Mouse (Mus musculus): ENCODE measurements around the gene Grifin.

Gene Grifin

DNA sequence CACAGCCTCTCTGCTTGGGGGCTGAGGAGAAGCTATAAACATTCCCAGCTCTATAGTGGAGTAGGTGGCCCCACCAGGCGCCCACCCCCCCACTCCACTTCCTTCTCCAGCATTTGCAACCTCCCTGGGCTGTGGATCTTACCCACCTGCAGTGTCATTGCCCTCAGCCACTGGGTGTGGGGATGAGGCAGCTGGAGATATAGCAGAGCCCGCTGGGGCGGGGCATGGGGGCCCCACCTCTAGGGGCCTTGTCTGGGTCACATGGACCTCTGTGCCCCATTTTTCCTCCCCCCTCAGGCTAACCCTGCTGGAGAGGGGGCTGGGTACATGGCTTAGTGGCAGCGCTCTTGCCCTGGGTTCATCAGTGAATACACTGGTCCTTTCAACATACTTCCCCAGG lies at the start of gene Grifin:
Gene Grifin, minus strand, starts transcription at position 176 of the 400 bp plus-strand sequence.
- no peak for DNase-seq

- no peak for DNase-seq
Measured at GRCm38 (mm10) chr5:140614141-140614540, 49.3 kb upstream of the Grifin start.

DNA sequence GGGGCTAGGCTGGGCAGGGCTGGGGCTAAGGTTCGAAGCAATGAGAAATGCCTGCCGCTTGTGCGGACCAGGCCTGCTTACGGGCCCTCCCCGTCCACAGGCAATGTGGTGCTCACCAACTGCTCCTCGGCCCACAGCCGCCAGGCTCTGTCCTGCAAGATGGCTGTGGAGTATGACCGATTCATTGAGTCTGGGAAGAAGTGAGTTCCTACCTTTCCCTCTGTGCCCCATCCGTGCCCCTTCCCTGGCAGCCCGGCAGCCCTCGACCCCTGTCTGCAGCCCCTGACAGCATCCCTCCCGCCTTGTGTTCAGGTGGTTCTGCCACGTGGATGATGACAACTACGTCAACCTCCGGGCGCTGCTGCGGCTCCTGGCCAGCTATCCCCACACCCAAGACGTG lies 47.3 kb upstream of the Grifin start:
- no peak for DNase-seq

GRCm38 (mm10) chr5:140611611-140612185 lies 46.8 kb upstream of the Grifin start:
- DNase-seq = no peak

DNA sequence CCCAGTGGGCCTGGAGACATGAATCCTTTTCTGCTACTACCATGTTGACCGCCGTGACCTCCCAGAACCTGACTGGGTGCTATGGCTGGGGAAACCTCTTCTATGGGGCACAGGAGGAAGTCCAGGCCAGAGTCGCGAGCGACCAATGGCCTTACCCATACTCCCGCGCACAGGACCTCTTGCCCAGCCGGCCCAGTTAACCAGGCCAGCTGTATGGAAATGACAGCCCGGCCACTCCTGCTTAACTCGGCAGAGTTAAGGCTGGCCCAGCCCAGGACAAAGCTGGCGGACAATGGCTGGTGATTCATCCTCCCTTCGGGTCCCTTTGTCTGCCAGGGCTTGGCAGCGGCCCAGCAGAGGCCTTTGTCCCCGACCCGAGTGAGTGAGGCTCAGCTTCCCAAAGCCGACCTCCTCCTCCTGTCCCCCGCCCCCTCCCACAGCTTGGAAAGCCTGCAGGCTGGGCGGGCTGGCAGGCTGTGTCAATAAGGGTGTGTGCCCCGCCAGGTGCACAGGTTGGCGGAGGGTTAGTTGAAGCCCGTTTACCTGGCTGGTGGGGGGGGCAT lies 46.2 kb upstream of the Grifin start:
- DNase-seq = peak; percentile 47

DNA sequence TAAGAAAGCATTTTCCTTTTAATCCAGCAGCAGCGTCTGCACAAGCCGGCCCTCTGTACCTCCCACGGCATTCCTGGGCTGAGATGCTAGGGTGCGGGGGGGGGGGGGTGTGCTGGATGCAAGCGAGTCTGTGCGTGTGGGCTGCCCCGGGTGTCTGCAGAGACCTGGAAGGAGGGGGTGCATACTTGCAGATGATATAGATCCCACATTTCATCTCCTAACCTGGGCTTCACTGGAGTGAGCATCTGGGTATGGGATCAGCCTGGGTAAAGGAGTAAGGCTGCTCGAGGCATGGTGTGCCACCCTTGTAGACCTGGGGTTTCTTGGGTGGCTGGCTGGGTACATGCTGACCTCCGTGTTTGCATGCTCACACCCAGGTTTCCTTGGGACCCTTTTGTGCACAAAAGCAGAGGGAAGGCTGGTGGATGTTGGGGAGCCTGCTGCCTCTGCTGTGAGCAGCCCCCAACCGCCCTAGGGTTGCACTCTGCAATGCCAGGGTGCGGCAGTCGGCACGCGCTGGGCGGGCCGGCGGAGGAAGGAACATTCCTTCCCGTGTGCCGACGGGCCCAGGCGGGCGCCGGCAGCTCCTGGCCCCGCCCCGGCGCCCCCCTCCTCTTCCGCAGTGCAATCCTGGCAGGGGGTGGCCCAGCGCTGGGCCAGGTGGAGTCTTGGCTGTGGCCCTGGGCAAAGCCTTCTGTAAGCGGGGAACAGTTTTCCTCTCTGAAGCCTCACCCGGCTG lies 45.6 kb upstream of the Grifin start:
- DNase-seq = no peak

DNA sequence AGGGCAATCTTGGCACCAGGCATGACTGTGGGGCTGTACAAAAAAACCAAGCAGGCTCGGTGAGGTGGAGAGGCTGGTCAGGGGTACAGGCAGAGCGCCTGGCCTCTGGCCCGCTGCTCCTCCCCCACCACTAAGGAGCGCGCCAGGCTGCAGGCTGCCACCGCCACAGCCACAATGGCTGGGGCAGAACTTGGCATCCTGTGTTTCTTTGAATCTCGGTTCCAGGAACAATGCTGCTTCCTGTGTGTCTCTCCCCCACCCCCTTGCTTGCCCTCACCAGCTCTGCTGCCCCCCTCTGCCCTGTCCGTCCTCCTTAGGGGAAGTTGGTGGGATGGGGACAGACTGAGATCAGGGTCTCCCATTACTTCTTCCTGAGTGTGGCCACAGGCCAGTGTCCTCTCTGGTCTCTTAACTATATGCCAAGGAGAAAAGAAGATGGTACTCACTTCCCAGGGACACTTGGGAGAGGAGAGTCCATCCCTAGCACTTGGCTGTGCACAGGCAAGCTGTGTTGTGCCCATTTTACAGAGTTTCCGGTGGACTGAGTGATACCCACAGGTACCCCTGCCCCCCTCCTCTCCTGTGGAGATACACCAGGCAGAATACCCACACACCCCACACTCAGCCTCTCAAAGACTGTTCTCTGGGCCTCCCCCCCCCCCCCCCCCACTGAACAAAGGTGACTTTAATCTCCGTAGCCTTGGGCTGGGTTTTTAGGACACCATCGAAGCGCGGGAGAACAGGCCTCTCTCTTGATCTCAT lies 44.8 kb upstream of the Grifin start:
- no peak for DNase-seq

DNA sequence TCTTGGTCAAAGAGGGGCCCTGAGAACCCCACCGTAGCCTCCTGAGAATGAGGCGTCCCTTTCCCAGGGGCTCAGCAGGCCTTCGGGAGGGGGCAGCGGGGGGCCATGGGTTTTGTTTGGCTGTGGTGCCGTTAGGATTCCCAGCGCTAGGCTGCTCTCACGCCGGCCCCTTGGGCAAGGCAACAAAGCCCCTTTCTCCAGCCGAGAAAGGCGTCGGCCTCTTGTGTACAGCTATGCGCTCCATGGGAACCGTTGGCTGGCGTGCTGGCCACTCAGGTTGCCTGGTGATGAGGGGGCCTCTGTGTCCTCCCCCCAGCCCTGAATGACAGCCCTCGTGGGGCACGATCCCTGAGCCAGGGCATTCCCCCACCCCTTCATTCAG lies 43.8 kb upstream of the Grifin start:
- DNase-seq = peak; percentile 39

GRCm38 (mm10) chr5:140607836-140608633 lies 43.2 kb upstream of the Grifin start:
- no peak for DNase-seq

DNA sequence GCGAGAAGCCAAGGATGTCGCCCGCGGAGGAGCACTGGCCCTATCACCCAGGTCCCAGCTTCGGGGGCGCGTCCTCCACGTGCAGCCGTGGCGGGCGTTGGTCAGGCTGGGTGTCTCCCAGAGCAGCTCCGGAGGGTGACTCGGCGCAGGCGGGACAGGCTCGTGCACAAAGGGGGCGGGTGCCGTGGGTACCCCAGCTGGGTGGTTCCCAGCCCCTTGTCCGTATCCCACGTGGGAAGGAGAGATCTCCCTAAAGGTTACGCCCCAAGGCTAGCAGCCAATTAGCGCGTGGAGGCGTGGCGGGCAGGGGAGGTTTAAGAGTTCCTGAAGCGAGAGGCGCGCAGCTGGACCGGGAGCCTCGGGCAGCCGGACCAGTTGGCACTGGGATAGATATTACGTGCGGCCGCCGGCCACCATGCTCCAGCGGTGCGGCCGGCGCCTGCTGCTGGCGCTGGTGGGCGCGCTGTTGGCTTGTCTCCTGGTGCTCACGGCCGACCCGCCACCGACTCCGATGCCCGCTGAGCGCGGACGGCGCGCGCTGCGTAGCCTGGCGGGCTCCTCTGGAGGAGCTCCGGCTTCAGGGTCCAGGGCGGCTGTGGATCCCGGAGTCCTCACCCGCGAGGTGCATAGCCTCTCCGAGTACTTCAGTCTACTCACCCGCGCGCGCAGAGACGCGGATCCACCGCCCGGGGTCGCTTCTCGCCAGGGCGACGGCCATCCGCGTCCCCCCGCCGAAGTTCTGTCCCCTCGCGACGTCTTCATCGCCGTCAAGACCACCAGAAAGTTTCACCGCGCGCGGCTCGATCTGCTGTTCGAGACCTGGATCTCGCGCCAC lies 42.3 kb upstream of the Grifin start, which contains the start of gene Lfng:
Gene Lfng, plus strand, starts transcription at position 320 of the 835 bp plus-strand sequence.
- DNase-seq = peak; percentile 53

- DNase-seq = no peak
Measured at GRCm38 (mm10) chr5:140606386-140606785, 41.5 kb upstream of the Grifin start.

DNA sequence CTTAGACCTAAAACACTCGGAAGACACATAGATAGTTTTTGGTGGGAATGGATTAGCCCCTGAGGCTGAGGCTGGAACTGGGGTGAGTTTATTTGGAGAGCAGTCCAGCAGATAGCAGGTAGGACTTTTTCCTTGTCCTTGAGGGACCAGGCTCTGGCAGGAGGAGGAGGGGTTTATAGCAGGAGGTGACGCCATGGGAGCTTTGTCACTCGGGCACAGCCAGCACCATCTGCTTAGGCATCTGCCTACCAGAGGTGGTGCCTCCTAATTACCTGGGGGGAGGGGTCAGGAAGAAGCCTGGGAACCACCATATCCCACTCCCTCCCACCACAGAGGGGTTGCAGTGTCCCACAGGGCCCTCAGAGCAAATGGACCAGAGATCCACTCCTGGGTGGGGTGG lies 40.4 kb upstream of the Grifin start:
- DNase-seq = no peak

DNA sequence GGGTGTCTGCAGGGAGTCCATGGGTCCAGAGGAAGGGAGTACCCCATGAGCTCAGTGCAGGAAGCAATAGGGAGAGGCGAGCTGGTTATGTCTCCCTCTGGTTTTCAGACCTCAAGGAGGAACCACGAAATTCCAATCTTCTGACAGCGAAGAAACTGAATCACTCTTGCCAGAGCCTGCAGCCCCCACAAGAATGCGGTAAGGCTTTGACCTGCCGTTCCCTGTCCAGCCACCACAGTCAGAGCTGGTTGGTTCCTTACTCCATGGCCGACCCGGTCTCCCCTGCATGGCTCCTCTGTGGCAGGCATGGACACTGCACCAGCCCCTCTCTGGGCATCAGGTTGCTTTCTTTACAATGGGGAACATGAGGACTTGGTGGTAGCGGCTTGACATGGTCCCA lies 39.5 kb upstream of the Grifin start:
- DNase-seq = no peak

GRCm38 (mm10) chr5:140602540-140602939 lies 37.7 kb upstream of the Grifin start:
- DNase-seq = no peak

GRCm38 (mm10) chr5:140601712-140602111 lies 36.8 kb upstream of the Grifin start:
- DNase-seq = no peak

GRCm38 (mm10) chr5:140599939-140600338 lies 35.1 kb upstream of the Grifin start:
- DNase-seq = no peak

- DNase-seq = no peak
Measured at GRCm38 (mm10) chr5:140597787-140598186, 32.9 kb upstream of the Grifin start.

- DNase-seq = no peak
Measured at GRCm38 (mm10) chr5:140596927-140597588, 32.2 kb upstream of the Grifin start.

DNA sequence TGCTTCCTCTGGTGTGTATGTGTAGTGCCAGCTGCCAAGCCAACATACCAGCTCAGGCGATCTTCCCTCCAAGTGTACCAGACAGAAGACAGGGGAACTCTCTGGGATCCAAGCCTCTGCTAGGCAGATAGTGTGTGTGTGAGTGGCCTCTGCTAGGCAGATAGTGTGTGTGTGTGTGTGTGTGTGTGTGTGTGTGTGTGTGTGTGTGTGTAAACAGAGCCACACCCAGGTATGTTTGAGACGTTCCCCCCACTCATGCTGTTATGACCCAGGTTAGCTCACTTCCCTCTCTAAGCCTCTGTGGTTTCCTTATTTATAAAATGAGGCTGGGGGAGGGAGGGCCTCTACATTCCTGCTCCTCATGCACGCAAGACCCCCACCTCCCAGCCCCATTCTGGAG lies 31.6 kb upstream of the Grifin start:
- no peak for DNase-seq

GRCm38 (mm10) chr5:140594846-140595245 lies 30.0 kb upstream of the Grifin start:
- no peak for DNase-seq

- no peak for DNase-seq
Measured at GRCm38 (mm10) chr5:140589082-140589774, 24.4 kb upstream of the Grifin start.

Data from cerebellum, adult 9-11 months (tissue).